Mouse (Mus musculus) midbrain, postnatal 0 days (tissue): ENCODE results near the gene Cx3cr1. TPM values are rescaled to one million over a fixed set of nuclear protein-coding genes. Genes with fewer than 3 reads are reported as not detected.
A peak's percentile ranks its signal among the peaks of the same experiment; 100 is the strongest.

ENCODE experiments used
- ATAC-seq: fragments of 200-750 bp; cut with Nextera tagmentation; 2 replicates; pipeline ENCODE4 v1.8.0; 2017; ENCODE audit warnings: moderate number of reproducible peaks, mild to moderate bottlenecking, moderate TSS enrichment, moderate library complexity; ENCODE audit not compliant: low FRiP score
- DNase-seq: peaks from one replicate; pipeline ENCODE4 v3.0.0-alpha.2; 2015; ENCODE audit warnings: low spot score
- H3K27ac ChIP-seq: fragments of 300-500 bp; sonication (generic); 2 replicates; pipeline ENCODE4 v1.5.1; 2014; ENCODE audit warnings: low read depth, mild to moderate bottlenecking, low read length, mixed read lengths
- H3K27me3 ChIP-seq: fragments of 300-500 bp; sonication (generic); 2 replicates; pipeline ENCODE4 v1.6.1; 2014; ENCODE audit warnings: low read length, control low read depth, mixed read lengths; ENCODE audit not compliant: insufficient read depth
- H3K36me3 ChIP-seq: fragments of 300-500 bp; sonication (generic); 2 replicates; pipeline ENCODE4 v1.6.1; 2014; ENCODE audit warnings: low read length, control low read depth, mixed read lengths; ENCODE audit not compliant: insufficient read depth
- H3K4me1 ChIP-seq: fragments of 300-500 bp; sonication (generic); 2 replicates; pipeline ENCODE4 v1.6.1; 2014; ENCODE audit warnings: mild to moderate bottlenecking, control low read depth, antibody characterized with exemption, low read length, mixed read lengths; ENCODE audit not compliant: insufficient read depth
- H3K4me2 ChIP-seq: fragments of 300-500 bp; sonication (generic); 2 replicates; pipeline ENCODE4 v1.6.1; 2014; ENCODE audit warnings: low read depth, mild to moderate bottlenecking, low read length, mixed read lengths; ENCODE audit not compliant: poor library complexity, severe bottlenecking
- H3K4me3 ChIP-seq: fragments of 300-500 bp; sonication (generic); 2 replicates; pipeline ENCODE4 v1.5.1; 2014; ENCODE audit warnings: low read depth, mild to moderate bottlenecking, low read length, moderate library complexity
- H3K9ac ChIP-seq: fragments of 300-500 bp; sonication (generic); replicated peaks from 2 replicates; pipeline ENCODE4 v1.6.1; 2014; ENCODE audit warnings: mild to moderate bottlenecking, low read length, moderate library complexity, mixed read lengths; ENCODE audit not compliant: poor library complexity, severe bottlenecking
- H3K9me3 ChIP-seq: fragments of 300-500 bp; sonication (generic); 2 replicates; pipeline ENCODE4 v1.6.1; 2016; ENCODE audit warnings: low read length, control low read depth
- CTCF ChIP-seq: IDR thresholded peaks from 2 replicates; pipeline ENCODE4 v1.5.1; 2016; ENCODE audit warnings: antibody characterized with exemption, mild to moderate bottlenecking
- WGBS: fragments of 180-500 bp; shearing (Covaris S2); extraction: QIAGEN DNeasy Blood & Tissue Kit; methylation state at CpG from one replicate; pipeline ENCODE4 v1.1.7; 2014; 5-methylcytosine and 5-hydroxymethylcytosine counted together
- polyA plus RNA-seq: library from polyadenylated mRNA; unstranded; fragments of >200 nt; fragmentation: Nextera tagmentation; extraction: Ambion mirVana; gene quantifications from 2 replicates; pipeline ENCODE4 v1.2.1, GENCODE M21; 2015
- total RNA-seq: library from RNA; depleted of rRNA; stranded (reverse); fragments of >200 nt; gene quantifications from 2 replicates; pipeline ENCODE4 v1.2.3, GENCODE M21; 2014

Gene Cx3cr1
- total and polyA plus RNA-seq, 2 experiments from 2014 or later = 9.0 to 19.3 TPM

DNA sequence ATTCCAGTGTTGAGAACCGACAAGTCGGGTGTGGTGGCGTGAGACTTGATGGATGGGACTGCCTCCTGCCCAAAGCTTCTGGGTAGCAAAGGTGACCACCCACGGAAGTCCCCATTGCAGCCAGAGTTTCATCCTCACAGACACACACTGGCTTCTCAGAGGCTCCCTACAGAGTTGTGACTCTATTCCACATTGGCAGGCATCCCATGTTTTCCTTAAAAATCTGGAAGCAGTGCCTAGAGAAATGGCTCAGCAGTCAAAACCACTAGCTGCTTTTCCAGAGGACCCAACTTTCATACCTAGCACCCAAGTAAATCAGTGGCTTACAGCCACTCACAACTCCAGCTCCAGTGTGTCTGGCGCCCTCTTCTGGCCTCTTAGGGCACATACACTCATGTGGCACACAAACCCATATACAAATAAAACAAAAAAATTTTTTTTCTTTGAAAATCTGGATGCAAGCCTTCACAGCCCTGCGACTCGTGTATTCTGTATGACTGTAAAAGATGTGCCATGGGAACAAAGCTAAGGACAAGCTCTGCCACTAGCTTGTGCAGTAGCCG lies 10.9 kb upstream of the Cx3cr1 start:
- Histone ChIP-seq H3K4me3 (no peak overlapping the region), H3K9me3 (no peaks in the 10 kb centered on the region), H3K4me1 (no peaks in the 10 kb centered on the region), H3K9ac (no peak overlapping the region), H3K27ac (no peak overlapping the region), H3K4me2 (no peak overlapping the region), H3K36me3 (no peaks in the 10 kb centered on the region), H3K27me3 (0 out of 2 replicates have a peak, but pooled peaks cover 3% of the 10 kb centered on the region)
- no peak for ATAC-seq
- 0 out of 2 replicates have a peak, but pooled peaks have one; percentile 5 for TF ChIP-seq CTCF
- 83% methylated on average over 8 of the region's 8 CpGs for WGBS
- DNase-seq = no peak

DNA sequence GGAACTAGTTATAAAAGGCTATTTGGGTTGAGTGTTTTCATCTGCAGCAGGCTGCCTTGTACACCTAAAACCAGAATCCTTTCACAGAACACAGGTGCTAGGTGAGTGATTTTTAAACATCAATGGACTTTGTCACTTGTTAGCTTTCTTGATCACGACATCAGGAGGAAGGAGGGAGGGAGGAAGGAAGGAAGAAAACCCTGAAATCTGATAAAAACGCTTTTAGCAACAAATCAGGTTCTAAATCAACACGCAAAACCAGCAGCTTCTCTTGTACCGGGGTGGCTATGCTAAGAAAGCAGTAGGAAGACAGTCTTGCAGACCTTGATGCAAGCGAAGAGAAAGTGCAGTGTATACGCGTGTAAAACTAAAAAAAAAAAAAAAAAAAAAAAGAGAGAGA lies 10.2 kb upstream of the Cx3cr1 start:
- TF ChIP-seq CTCF = no peak
- ATAC-seq = no peak
- H3K9ac ChIP-seq = no peak overlapping the region

DNA sequence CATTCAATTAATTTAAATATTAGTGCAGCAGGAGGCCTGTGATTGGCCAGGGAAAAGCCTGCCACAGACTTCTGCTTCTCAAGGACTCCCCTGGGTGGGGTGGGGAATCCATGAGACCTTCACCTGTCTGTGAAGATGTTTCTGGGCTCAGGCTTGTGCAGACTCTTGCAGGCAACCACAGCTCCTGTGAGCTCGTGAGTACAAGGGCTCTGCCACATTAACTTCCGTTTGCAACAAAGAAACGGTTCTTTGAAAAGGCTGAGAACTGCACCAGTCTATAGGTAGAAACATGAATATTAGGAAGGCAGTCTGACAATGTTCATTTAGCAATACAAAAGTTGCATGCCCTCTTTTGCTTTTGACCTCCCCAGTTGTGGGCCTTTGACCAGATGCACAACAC lies 8.6 kb upstream of the Cx3cr1 start:
- ATAC-seq (no peak), DNase-seq (no peak)
- Histone ChIP-seq H3K4me2 (no peak overlapping the region), H3K9me3 (no peaks in the 10 kb centered on the region), H3K4me3 (no peak overlapping the region), H3K4me1 (no peaks in the 10 kb centered on the region), H3K27ac (no peak overlapping the region), H3K27me3 (no peaks in the 10 kb centered on the region), H3K36me3 (no peaks in the 10 kb centered on the region), H3K9ac (no peak overlapping the region)
- TF ChIP-seq CTCF = no peak
- 61% methylated on average over 3 of the region's 3 CpGs for WGBS

More for the DNA sequence above, 10.2 kb upstream of the Cx3cr1 start:
- Histone ChIP-seq H3K36me3 (no peaks in the 10 kb centered on the region), H3K27ac (no peak overlapping the region), H3K4me3 (no peak overlapping the region), H3K27me3 (0 out of 2 replicates have a peak, but pooled peaks cover 3% of the 10 kb centered on the region), H3K4me2 (no peak overlapping the region), H3K9me3 (no peaks in the 10 kb centered on the region), H3K4me1 (no peaks in the 10 kb centered on the region)
- no peak for DNase-seq
- WGBS = 84% methylated on average over 7 of the region's 7 CpGs

DNA sequence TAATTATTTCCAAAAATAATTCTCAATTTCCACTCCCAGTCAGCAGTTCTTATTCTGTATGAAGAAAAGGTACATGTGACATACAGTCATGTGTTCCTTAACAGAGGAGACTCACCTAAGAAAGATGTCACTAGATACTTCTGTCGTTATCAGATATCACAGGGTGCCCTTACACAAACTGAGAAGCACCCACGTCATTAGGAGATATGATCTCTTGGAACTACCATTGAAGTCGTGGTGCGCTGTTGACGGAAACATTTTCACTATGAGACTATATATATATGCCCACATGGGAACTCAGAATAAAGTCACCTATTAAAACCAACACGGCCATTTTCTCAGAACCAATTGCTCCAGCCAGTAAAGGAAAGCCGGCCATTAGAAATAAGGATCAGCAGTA lies 4.8 kb upstream of the Cx3cr1 start:
- no peaks in the 10 kb centered on the region for H3K27me3 ChIP-seq
- no peaks in the 10 kb centered on the region for H3K4me1 ChIP-seq
- no peaks in the 10 kb centered on the region for H3K36me3 ChIP-seq
- no peaks in the 10 kb centered on the region for H3K9me3 ChIP-seq
- H3K4me3 ChIP-seq = no peak overlapping the region
- no peak overlapping the region for H3K9ac ChIP-seq
- WGBS = 85% methylated on average over 7 of the region's 7 CpGs
- H3K4me2 ChIP-seq = no peak overlapping the region
- no peak for TF ChIP-seq CTCF
- H3K27ac ChIP-seq = no peak overlapping the region
- DNase-seq (no peak), ATAC-seq (no peak)

DNA sequence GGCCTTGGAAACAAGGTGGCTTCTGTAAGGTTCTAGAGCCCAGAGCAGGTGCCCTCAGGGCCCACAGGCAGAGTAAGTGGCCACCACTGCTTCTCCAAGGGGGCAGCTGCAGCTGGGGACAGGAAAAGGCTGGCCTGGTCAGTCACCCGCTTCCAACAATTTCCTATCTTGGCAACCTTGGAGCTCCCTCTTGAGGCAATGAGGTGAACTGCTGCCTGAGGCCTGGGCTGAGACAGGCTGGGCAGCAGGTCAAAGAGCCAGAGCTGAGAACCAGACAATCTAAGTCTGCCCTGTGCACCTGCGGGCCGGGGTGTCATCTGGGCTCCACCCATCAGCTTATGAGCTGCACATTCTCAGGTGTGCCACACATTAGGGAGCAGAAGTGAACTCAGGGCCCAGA lies 3.5 kb upstream of the Cx3cr1 start:
- no peaks in the 10 kb centered on the region for H3K27me3 ChIP-seq
- 32% methylated on average over 3 of the region's 3 CpGs for WGBS
- H3K27ac ChIP-seq = no peak overlapping the region
- peak; percentile 63 for DNase-seq
- no peak overlapping the region for H3K9ac ChIP-seq
- H3K4me1 ChIP-seq = no peaks in the 10 kb centered on the region
- TF ChIP-seq CTCF = peak; percentile 87
- H3K36me3 ChIP-seq = no peaks in the 10 kb centered on the region
- no peak overlapping the region for H3K4me3 ChIP-seq
- H3K4me2 ChIP-seq = no peak overlapping the region
- no peaks in the 10 kb centered on the region for H3K9me3 ChIP-seq
- no peak; the same call in 1 of the 2 replicates for ATAC-seq

DNA sequence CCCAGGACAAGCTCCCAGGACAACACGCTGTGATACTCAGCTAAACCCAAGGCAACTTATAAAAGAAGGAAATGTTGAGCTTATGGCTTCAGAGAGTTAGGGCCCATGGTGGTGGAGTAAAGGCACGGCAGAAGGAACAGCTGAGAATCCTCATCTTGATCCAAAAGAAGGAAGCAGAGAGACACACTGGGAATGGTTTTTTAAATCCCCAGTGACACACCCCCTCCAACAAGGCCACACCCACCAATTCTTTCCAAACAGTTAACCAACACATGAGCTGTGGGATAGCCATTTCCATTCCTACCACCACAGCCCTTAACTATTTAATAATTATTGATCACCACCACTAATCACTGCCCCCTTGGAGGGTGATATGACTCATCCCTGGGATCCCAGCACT lies 1.6 kb upstream of the Cx3cr1 start:
- ATAC-seq = no peak
- no peak overlapping the region for H3K9ac ChIP-seq
- DNase-seq = no peak
- H3K9me3 ChIP-seq = no peaks in the 10 kb centered on the region
- H3K4me2 ChIP-seq = no peak overlapping the region
- H3K27ac ChIP-seq = no peak overlapping the region
- H3K36me3 ChIP-seq = no peaks in the 10 kb centered on the region
- no peaks in the 10 kb centered on the region for H3K27me3 ChIP-seq
- no peak for TF ChIP-seq CTCF
- H3K4me1 ChIP-seq = no peaks in the 10 kb centered on the region
- no peak overlapping the region for H3K4me3 ChIP-seq
- WGBS = 83% methylated on average over 2 of the region's 2 CpGs
